Mouse (Mus musculus) layer of hippocampus, adult 18-20 months (tissue): ENCODE results near the gene Ccl6. TPM values are rescaled to one million over a fixed set of nuclear protein-coding genes. Genes with fewer than 3 reads are reported as not detected.

Experiments
- DNase-seq, 2 experiments: peaks; one replicate each; pipeline ENCODE4 v3.0.0; 2022; ENCODE audit warnings: low spot score in 2 of 2
- total RNA-seq, 2 experiments: library from RNA; stranded (reverse); gene quantifications; 2 replicates each; pipeline ENCODE4 v1.2.3; 2021

The Ccl6 gene
- total RNA-seq, 2 experiments from 2014 or later, result 2.8 to 2.9 TPM

GRCm38 (mm10) chr11:83597796-83598195 lies 4.9 kb upstream of the Ccl6 start:
- DNase-seq, result no peak

- no peak for DNase-seq
Observed at GRCm38 (mm10) chr11:83595669-83596455, 3.0 kb upstream of the Ccl6 start.

GRCm38 (mm10) chr11:83593453-83593852 lies 566 bp upstream of the Ccl6 start:
- DNase-seq, result no peak

DNA sequence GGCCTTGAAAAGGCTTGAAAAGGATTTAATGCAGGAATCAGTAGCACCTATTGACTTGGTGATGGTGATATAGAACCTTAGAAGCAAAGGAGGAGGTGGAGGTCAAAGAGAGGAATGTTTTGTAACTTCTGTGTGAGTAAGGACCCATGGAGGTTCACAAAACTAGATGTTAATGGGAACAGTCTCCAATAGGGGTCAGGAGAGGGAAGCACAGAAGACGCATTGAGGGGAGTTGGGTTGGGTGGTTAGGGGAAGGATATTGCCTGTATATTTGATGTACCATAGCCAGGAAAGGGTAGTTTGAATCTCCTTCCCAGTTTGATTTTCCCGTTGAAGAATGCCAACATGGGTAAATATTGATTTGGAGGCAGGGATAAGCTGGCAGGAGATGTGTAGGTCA lies 8.7 kb downstream of the Ccl6 start:
- no peak for DNase-seq

DNA sequence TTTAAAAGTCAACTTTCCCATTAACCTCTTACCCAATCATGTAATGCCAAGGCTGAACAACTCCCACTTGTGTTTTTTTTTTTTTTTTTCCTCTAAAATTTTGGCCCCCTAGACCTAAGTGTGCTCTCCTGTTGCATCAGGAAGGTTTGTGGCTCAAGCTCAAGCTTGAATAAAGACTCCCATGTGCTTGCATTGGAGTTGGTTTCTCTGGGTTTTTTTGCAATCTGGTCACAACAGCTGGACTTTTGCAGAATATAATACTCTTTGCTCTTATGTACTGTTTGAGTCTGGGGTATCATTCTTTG lies 9.5 kb downstream of the Ccl6 start:
- no peak for DNase-seq

GRCm38 (mm10) chr11:83582626-83583449 lies 10.0 kb downstream of the Ccl6 start:
- no peak for DNase-seq

DNA sequence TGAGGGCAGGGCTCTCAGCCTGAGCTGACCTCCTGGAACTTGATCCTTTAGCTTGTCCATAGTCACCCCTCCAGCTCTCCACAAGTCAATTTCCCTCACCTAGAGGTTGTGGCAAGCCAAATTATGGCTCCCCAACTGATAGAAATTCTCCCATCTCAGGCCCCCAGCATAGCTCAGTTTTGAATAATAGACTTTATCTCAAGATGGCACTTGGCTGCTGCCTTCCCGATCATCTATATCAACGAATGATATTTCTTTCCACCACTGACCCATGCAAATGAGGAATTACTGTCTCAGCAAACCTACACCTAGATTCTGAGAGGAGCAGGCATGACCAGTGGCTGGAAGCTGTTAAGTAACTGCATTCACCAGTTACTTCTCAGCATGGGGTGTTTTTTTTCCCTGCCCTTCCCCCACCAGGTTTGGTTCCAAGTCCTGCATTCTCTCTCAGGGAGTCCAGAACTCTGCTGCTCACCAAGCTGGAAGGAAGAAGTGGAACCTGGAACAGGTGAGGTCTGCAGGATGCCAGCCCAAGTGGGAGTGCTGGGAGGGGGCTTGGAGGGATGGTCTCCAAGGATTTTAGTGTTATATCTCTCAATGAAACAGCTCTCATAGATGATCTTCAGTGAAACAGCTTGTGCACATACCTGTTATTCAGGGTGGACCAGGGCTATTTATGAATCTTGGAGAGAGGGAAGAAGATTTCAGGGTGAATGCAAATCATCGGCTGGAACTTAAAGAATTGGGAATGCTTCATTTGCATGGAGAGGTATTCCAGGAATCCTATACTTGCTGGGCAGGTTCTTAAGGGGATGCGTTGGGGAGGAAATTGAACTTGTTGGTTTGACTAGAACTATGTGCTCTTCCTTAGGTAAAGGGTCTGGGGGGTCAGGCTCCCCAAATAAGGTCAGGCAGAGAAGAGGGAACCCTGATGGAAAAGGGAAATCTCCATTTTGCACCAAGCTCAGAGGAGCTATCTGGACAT lies 11.0 kb downstream of the Ccl6 start:
- DNase-seq, result no peak

GRCm38 (mm10) chr11:83580699-83581232 lies 12.1 kb downstream of the Ccl6 start:
- DNase-seq, result no peak

DNA sequence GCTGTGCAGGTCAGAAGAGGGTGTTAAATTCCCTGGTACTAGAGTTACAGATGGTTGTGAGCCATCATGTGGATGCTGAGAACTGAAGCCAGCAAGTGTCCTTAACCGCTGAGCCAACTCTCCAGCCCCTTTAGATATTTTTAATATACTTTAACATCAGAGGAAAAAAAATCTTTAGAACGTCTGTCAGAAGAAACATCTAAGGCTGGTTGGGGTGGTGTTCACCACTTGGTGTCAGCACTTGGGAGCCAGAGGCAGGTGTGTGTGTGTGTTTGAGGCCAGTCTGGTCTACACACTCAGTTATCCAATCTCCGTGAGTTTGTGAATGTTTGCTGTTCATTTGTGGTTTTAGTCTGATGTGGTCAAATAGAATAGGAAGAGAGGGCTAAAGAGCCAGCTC lies 13.9 kb downstream of the Ccl6 start:
- DNase-seq, result no peak

DNA sequence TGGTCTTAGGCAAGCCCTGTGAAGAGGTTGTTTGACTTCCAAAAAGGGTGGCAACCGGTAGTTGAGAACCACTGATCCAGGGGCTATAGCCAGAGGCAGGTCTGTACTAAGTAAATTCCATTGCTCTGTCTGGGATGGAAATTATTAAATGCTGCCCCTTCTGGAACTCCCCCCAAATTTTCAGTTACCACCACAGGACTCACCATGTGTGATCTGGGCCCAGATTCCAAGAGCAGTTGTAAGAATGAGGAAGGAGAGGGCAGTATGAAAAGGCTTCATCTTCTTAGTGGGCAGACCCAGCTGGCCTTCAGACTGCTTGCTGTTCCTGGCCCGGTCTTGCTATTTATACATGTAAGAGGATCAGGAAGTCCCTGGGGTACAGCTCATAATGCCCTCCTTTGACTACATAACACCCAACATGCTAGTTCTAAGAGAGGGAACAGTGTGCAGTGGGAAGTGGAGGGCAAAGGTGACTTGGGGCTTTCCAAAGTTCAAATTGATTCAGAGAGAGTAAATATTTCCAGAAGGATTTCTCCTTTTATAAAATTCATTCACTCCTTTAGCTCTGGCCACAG lies 14.6 kb downstream of the Ccl6 start, which contains the start of gene Ccl9:
Ccl9 (minus strand) TSS at position 451 of the 575 bp plus-strand sequence.
- DNase-seq, result no peak

DNA sequence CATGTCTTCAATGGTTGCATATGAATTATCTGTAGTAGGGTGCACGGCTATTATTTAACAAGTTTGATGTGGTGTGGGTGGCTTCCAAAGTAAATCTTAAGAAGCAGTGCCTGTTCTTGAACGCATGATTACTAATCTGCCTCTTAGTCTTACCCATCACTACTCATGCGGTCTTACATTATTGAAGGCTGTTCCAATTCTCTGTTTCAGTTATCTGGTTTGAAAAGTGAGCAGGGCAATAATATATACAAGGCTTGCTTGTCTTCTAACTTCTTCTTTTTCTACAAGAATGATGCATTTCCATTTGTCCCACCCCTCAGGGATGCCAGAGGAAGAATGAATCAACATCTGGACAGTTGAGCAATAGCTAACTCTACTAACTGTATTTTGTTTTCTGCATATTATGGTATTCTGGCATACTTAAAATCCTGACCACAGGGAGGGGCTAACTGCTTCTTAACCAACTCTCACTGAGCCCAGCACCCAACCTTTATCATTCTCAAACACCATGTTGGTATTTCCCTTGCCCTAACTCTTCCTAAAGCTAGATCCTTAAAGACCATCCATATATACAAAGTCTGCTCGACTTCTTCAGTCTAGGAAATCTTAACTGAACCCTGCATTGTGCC lies 15.8 kb downstream of the Ccl6 start:
- DNase-seq, result no peak

GRCm38 (mm10) chr11:83572834-83573233 lies 20.1 kb downstream of the Ccl6 start:
- no peak for DNase-seq

DNA sequence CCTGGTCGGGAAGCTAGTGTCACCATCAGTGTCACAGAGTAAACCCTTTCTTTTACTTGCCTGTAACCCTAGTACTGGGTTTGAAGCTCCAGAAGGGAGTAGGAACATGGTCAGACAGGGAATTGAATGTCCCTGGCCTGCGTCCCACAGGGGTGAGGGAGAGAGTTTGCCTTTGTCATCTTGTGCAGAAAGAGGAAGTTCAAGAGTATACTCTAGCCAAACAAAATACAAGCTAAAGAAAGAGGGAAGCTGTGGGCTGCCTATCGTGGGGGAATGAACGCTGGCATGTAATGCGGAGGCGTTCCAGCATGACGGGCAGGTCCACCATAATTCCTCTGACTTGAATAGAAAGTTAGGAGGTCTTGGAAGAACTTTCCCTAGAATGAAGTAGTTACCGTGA lies 20.7 kb downstream of the Ccl6 start:
- DNase-seq, result no peak

- DNase-seq, result no peak
Observed at GRCm38 (mm10) chr11:83570189-83570588, 22.7 kb downstream of the Ccl6 start.

- no peak for DNase-seq
Observed at GRCm38 (mm10) chr11:83569249-83569648, 23.6 kb downstream of the Ccl6 start.

DNA sequence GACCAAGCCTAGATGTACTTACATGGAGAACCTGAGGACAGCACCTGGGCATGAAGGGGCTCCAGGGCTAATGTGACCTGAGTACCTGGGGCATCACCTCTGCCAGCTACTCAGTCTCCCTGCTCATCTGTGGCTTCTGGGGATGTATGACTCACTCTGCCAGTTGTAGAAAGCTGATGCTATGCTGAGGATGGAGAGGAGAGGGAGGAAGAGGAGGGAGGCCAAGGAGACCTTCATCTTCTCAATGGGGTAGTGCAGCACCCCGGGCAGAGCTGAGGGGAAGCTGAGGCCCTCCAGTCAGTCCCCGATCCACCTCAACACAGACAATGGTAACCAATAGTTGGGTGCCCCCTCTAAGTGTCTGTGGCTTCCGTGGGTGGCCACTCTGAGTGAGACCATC lies 24.1 kb downstream of the Ccl6 start:
- DNase-seq, result no peak

- no peak for DNase-seq
Observed at GRCm38 (mm10) chr11:83568061-83568460, 24.8 kb downstream of the Ccl6 start.

GRCm38 (mm10) chr11:83567311-83567710 lies 25.6 kb downstream of the Ccl6 start:
- DNase-seq, result no peak

- no peak for DNase-seq
Observed at GRCm38 (mm10) chr11:83566617-83567016, 26.3 kb downstream of the Ccl6 start.

- DNase-seq, result peak in 1 of 2 experiments; percentile 14
Observed at GRCm38 (mm10) chr11:83563754-83564153, 29.1 kb downstream of the Ccl6 start.
